Mouse (Mus musculus): ENCODE data around the gene Copb1. TPM values are rescaled to one million over a fixed set of nuclear protein-coding genes. Genes with fewer than 3 reads are reported as not detected.
"Not testable (repeated sequence)": the region's sequence is repeated elsewhere in the genome, so short reads cannot be mapped to it uniquely, and the experiment has no call there.

Copb1 gene
- polyA plus RNA-seq, 1 experiment from 2014 or later, result 129 TPM

DNA sequence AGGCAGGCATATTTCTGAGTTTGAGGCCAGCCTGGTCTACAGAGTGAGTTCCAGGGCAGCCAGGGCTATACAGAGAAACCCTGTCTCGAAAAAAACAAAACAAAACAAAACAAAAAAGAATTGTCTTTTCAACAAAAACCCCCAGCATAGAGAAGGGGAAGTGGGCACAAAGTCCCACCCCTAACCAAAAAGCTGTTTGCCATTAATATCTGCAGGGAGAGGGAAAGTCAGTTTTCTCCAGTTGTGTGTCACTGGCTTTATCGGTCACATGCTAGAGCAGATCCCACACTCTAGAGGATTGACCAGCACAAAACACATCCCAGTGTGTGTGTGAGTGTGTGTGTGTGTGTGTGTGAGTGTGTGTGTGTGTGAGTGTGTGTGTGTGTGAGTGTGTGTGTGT is 59.7 kb downstream of the Copb1 start:
- H3K9me3 ChIP-seq (replicated peaks); ATAC-seq (ENCODE audit: insufficient number of reproducible peaks, low FRiP score, low TSS enrichment, low read depth); H3K4me2 ChIP-seq (replicated peaks); H3K27me3 ChIP-seq; H3K4me1 ChIP-seq; H3K9ac ChIP-seq; H3K27ac ChIP-seq (replicated peaks); H3K4me3 ChIP-seq (replicated peaks); H3K36me3 ChIP-seq: not testable (repeated sequence)
- WGBS, result 78% methylated on average over 2 of the region's 2 CpGs

DNA sequence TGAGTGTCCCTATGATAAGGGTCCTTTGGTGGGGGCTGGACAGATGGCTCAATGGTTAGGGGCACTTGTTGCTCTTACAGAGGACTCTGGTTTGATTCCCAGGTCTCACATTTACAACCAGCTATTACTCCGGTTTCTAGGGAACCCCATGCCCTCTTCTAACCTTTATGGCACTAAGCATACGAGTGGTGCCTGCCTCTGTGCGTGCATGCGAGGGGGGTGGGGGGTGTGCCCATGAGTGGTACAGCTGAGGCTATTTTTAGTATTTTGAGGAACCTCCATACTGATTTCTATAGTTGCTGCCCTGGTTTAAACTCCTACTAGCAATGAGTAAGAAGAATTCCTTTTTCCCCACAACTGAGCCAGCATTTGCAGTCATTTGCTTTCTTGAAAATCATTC is 60.3 kb downstream of the Copb1 start:
- Histone ChIP-seq H3K9ac (no peak overlapping the region), H3K9me3 (replicated peaks) (no peaks in the 10 kb centered on the region), H3K4me3 (replicated peaks) (no peak overlapping the region), H3K36me3 (no peaks in the 10 kb centered on the region), H3K27ac (replicated peaks) (no peak overlapping the region), H3K27me3 (no peaks in the 10 kb centered on the region), H3K4me1 (no peaks in the 10 kb centered on the region), H3K4me2 (replicated peaks) (no peak overlapping the region)
- 87% methylated on average over 4 of the region's 4 CpGs for WGBS
- no peak for ATAC-seq (ENCODE audit: insufficient number of reproducible peaks, low FRiP score, low TSS enrichment, low read depth)

DNA sequence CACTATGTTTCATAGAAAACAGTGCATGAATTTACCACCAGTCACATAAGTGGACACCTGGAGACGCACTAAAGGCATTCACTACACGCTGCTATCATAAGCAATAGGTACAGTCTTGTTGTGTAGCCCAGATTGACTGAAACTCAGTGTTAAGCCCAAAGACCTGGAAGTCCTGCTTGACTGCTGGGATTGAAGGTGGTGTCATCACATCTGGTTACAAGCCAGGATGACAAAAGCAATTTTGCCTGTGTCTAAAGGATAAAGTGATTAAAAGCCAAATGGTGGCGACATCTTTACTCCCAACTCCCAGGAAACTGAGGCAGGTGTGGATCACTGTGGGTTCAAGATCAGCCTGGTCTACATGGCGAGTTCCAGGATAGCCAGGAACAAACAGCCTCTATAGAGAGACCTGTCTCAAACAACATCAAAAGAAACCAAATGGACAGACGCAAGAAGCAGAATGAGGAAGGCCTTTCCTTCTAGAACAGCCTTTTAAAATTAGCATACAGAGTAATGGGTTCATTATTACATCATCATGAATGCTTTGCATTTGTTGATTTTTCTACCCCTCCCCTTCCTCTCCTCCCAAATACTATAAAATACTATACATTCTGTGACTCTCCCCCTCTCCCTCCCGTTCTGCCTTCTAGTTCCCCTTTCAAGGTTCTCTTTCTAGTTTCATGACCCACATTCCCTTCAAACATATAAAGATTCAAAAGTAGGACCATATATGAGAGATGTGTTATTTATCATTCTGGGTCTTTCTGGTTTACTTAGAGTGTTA is 61.0 kb downstream of the Copb1 start:
- H3K9me3 ChIP-seq (replicated peaks), result no peaks in the 10 kb centered on the region
- 78% methylated on average over 6 of the region's 6 CpGs for WGBS

DNA sequence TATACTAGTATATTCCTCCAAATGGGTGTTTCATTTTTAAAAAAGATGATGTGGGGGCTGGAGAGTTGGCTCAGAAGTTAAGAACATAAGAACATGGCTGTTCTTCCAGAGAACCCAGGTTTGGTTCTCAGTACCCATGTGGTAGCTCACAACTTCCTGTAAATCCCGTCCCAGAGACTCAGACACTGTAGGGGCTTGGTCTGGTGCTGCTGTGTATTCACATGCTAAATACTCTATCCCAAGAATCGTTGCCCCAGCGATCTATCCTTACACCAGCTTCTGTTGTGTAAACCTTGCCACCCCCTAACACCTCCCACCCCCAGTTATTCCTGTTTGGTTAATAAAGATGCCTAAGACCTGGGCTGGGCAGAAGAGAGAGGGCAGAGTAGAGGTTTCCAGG is 61.9 kb downstream of the Copb1 start:
- WGBS, result 38% methylated on average over 3 of the region's 3 CpGs
- H3K9ac ChIP-seq, result no peak overlapping the region
- no peaks in the 10 kb centered on the region for H3K36me3 ChIP-seq
- H3K27ac ChIP-seq (replicated peaks), result no peak overlapping the region
- no peak for ATAC-seq (ENCODE audit: insufficient number of reproducible peaks, low FRiP score, low TSS enrichment, low read depth)
- no peaks in the 10 kb centered on the region for H3K9me3 ChIP-seq (replicated peaks)
- no peak overlapping the region for H3K4me3 ChIP-seq (replicated peaks)
- no peaks in the 10 kb centered on the region for H3K4me1 ChIP-seq
- no peaks in the 10 kb centered on the region for H3K27me3 ChIP-seq
- no peak overlapping the region for H3K4me2 ChIP-seq (replicated peaks)

More for the DNA sequence above, 61.0 kb downstream of the Copb1 start:
- no peak overlapping the region for H3K27ac ChIP-seq (replicated peaks)
- no peaks in the 10 kb centered on the region for H3K36me3 ChIP-seq
- H3K4me1 ChIP-seq, result no peaks in the 10 kb centered on the region
- no peak overlapping the region for H3K4me3 ChIP-seq (replicated peaks)
- H3K27me3 ChIP-seq, result no peaks in the 10 kb centered on the region
- H3K9ac ChIP-seq, result no peak overlapping the region
- ATAC-seq (ENCODE audit: insufficient number of reproducible peaks, low FRiP score, low TSS enrichment, low read depth), result no peak
- no peak overlapping the region for H3K4me2 ChIP-seq (replicated peaks)

DNA sequence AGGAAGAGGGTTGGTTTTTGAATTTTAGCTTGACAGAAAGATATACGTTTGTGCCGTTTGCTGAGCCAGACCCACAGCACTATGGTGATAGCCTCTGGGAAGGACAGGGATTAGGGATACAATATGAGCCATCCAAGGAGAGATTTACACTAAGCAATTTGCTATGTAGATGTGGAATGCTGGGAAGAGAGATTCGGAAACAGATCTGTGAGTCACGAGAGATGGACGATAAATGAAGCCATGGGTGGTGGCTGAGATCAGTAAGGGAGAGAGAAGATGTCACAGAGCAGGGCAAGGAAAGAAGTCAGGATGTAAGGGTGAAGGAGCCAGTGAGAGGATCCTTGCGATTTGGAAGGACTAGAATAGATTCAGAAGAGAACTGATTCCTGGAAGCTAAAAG is 71.1 kb downstream of the Copb1 start:
- no peaks in the 10 kb centered on the region for H3K27me3 ChIP-seq
- WGBS, result 65% methylated on average over 6 of the region's 6 CpGs
- H3K36me3 ChIP-seq, result no peaks in the 10 kb centered on the region
- no peak overlapping the region for H3K4me2 ChIP-seq (replicated peaks)
- H3K4me1 ChIP-seq, result 0 out of 2 replicates have a peak, but pooled peaks cover 6% of the 10 kb centered on the region
- ATAC-seq (ENCODE audit: insufficient number of reproducible peaks, low FRiP score, low TSS enrichment, low read depth), result no peak
- no peak overlapping the region for H3K9ac ChIP-seq
- H3K27ac ChIP-seq (replicated peaks), result no peak overlapping the region
- no peak overlapping the region for H3K4me3 ChIP-seq (replicated peaks)
- H3K9me3 ChIP-seq (replicated peaks), result no peaks in the 10 kb centered on the region

DNA sequence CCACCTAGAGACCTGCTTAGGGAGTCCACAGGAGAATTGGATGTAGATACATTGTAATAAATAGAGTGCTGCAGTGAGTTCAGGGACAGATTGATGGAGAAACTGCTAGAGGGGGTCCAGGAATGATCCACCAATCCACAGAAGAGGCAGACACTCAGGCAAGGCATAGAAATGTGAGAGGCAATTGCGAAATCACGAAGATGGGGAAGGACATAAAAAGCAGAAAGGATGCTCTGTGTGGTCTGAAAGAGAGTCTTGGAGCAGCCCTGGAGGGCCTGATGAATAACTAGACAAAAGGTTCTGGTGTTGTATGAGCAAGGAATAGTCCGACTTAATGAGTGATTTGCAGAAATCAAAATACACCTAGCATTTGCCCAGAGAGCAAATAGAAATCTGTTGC is 71.8 kb downstream of the Copb1 start:
- Histone ChIP-seq H3K27ac (replicated peaks) (no peak overlapping the region), H3K27me3 (no peaks in the 10 kb centered on the region), H3K4me3 (replicated peaks) (no peak overlapping the region), H3K4me2 (replicated peaks) (no peak overlapping the region), H3K4me1 (0 out of 2 replicates have a peak, but pooled peaks cover 6% of the 10 kb centered on the region), H3K9ac (no peak overlapping the region), H3K9me3 (replicated peaks) (no peaks in the 10 kb centered on the region), H3K36me3 (no peaks in the 10 kb centered on the region)
- ATAC-seq (ENCODE audit: insufficient number of reproducible peaks, low FRiP score, low TSS enrichment, low read depth), result no peak
- 76% methylated on average over 3 of the region's 3 CpGs for WGBS

DNA sequence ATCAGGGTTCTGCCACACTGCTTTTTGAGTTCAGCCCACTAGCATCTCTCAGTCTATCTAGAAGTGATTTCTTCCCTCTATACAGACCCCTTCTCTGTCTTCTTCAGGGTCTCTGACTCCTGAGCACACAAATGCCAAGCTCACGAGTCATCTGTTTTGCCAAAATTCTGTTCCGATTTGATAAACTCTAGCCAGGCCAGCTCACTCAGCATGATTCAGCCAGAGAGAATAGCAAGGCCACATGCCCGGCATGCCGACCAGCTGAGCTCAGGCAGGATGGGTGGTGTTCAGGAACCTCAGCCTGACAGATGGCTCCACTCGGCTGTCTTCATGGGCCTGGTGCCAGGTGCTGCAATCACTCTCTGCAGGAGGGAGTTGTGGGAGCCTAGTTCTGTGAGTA is 73.1 kb downstream of the Copb1 start:
- no peaks in the 10 kb centered on the region for H3K36me3 ChIP-seq
- WGBS, result 25% methylated on average over 5 of the region's 5 CpGs
- no peak overlapping the region for H3K4me3 ChIP-seq (replicated peaks)
- no peak overlapping the region for H3K9ac ChIP-seq
- H3K9me3 ChIP-seq (replicated peaks), result no peaks in the 10 kb centered on the region
- H3K27ac ChIP-seq (replicated peaks), result no peak overlapping the region
- H3K27me3 ChIP-seq, result no peaks in the 10 kb centered on the region
- H3K4me2 ChIP-seq (replicated peaks), result no peak overlapping the region
- H3K4me1 ChIP-seq, result 0 out of 2 replicates have a peak, but pooled peaks cover 6% of the 10 kb centered on the region
- peak; percentile 76 for ATAC-seq (ENCODE audit: insufficient number of reproducible peaks, low FRiP score, low TSS enrichment, low read depth)

DNA sequence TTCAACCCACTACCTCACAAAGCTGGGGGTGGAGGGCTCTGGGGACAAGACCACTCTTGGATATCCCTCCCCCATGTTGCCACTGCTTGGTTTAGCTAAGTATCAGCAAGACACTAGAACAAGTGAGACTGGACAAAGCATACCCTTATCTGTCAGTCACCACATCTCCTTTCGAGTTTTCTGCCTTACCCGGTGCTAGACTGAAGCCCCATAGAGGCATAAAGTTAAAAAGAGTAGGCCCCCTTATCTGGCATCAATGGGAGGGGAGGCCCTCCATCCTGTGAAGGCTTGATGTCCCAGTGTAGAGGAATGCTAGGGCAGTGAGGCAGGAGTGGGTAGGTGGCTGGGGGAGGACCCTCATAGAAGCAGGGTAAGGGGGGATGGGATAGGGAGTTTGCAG is 77.9 kb downstream of the Copb1 start:
- no peak for ATAC-seq (ENCODE audit: insufficient number of reproducible peaks, low FRiP score, low TSS enrichment, low read depth)
- WGBS, result 68% methylated on average over 2 of the region's 2 CpGs
- no peak overlapping the region for H3K9ac ChIP-seq
- 0 out of 2 replicates have a peak, but pooled peaks cover 4% of the 10 kb centered on the region for H3K4me1 ChIP-seq
- H3K4me2 ChIP-seq (replicated peaks), result no peak overlapping the region
- no peak overlapping the region for H3K27ac ChIP-seq (replicated peaks)
- no peaks in the 10 kb centered on the region for H3K36me3 ChIP-seq
- no peak overlapping the region for H3K4me3 ChIP-seq (replicated peaks)
- H3K9me3 ChIP-seq (replicated peaks), result no peaks in the 10 kb centered on the region
- H3K27me3 ChIP-seq, result no peaks in the 10 kb centered on the region

DNA sequence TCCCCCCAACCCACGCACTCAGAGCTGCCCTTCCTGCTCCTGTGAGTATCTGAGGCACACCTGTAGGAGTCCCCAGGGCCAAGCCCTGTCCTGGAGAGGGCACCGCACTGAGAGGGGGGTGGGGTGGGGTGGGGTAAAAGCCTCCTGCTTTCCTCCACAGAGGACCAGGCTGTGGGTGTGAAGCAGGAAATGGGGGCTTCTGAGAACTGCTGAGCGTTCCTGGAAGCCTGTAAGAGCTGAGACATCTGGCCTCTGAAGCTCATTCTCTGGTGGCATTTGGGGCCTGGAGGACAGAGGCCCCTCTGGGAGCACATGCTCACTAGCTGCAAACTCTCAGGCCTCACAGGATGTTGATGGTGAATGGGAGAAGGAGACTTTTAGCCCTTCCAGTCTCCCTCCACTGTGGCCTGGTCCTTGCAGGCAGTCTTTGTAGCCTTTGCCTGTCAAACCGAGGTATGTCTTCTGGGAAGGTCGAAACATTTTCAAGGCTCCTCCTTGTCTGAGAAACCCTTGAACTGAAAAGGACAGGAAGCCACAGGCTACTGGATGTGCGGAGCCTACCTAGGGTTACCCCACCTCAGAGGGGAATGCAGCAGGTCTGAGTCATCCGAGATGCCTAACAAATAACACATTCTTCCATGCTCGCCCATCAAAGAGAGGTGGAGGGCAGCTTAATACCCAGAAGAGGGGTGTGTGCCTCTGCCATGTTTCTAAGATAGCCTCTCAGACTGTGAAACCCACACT is 83.0 kb downstream of the Copb1 start:
- Histone ChIP-seq H3K36me3 (no peaks in the 10 kb centered on the region), H3K4me1 (no peaks in the 10 kb centered on the region), H3K9me3 (replicated peaks) (no peaks in the 10 kb centered on the region), H3K27me3 (no peaks in the 10 kb centered on the region), H3K4me2 (replicated peaks) (no peak overlapping the region), H3K4me3 (replicated peaks) (no peak overlapping the region), H3K9ac (no peak overlapping the region), H3K27ac (replicated peaks) (no peak overlapping the region)
- ATAC-seq (ENCODE audit: insufficient number of reproducible peaks, low FRiP score, low TSS enrichment, low read depth), result no peak
- WGBS, result 31% methylated on average over 8 of the region's 8 CpGs

DNA sequence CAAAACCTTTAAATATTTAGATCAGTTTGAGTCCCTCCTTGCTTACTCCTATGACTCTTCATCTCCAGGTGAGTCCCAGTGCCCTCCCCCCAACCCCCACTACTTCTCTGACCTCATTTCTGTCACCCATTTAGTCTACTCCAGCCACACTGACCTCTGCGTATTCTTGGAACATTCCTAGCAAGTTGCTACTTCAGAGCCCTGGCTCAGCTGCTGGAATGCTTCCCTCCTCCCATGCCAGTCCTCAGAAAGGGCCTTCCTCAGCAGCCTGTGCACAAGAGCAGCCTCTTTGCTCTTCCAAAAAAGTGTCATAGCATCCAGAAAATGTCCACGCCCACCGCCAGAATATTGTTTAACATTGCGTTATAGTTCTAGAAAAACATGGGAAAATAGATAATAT is 84.5 kb downstream of the Copb1 start:
- Histone ChIP-seq H3K9me3 (replicated peaks) (no peaks in the 10 kb centered on the region), H3K27me3 (no peaks in the 10 kb centered on the region), H3K36me3 (no peaks in the 10 kb centered on the region), H3K4me3 (replicated peaks) (no peak overlapping the region), H3K27ac (replicated peaks) (no peak overlapping the region), H3K4me1 (no peaks in the 10 kb centered on the region), H3K4me2 (replicated peaks) (no peak overlapping the region), H3K9ac (no peak overlapping the region)
- WGBS, result 88% methylated on average over 4 of the region's 4 CpGs
- no peak for ATAC-seq (ENCODE audit: insufficient number of reproducible peaks, low FRiP score, low TSS enrichment, low read depth)

DNA sequence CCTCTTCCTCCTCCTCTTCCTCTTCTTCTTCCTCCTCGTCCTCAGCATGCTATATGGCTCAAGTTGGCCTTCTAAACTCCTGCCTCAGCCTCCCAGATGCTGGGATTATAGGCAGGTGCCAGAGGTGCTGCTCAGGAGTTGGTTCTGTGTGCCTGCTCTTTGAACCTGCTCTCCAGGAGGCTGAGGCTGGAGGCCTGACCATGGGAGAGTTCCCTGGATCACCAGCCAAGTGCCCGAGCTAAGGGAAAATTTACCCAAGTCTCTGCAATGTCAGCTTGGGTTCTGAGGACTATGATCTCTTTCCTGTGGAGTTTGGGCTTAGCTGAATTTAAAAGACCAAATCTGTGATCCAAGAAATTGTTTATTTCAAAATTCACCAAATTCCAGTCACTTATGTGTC is 85.1 kb downstream of the Copb1 start:
- Histone ChIP-seq H3K4me2 (replicated peaks) (no peak overlapping the region), H3K36me3 (no peaks in the 10 kb centered on the region), H3K9ac (no peak overlapping the region), H3K4me3 (replicated peaks) (no peak overlapping the region), H3K27me3 (no peaks in the 10 kb centered on the region), H3K27ac (replicated peaks) (no peak overlapping the region), H3K4me1 (no peaks in the 10 kb centered on the region), H3K9me3 (replicated peaks) (no peaks in the 10 kb centered on the region)
- WGBS, result 68% methylated on average over 2 of the region's 2 CpGs
- ATAC-seq (ENCODE audit: insufficient number of reproducible peaks, low FRiP score, low TSS enrichment, low read depth), result no peak
